Mouse (Mus musculus) retina, embryonic 14.5 days (tissue): Measurements from ENCODE around the gene Sema5b.

ENCODE experiments used
- DNase-seq: peaks from one replicate; pipeline ENCODE4 v3.0.0-alpha.2; 2015; ENCODE audit warnings: low spot score

Sema5b gene

DNA sequence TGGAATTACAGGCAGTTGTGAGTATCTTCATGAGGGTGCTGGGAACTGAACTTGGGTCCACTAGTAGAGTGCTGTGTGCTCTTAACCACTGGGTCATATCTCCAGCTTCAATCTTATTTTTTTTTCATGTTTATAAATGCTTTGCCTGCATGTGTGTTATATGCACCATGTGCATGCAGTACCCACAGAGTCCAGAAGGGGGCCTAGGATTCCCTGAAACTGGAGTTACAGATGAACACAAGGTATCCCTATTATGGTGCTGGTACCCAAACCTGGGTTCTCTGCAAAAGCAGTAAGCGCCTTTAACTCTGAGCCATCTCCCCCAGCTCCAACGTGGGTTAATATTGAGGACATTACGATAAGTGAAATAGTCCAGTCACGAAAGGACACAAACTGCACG, 52.5 kb downstream of the Sema5b start:
- no peak for DNase-seq

- DNase-seq = no peak
Observed at GRCm38 (mm10) chr16:35596241-35596640, 55.3 kb downstream of the Sema5b start.

GRCm38 (mm10) chr16:35596661-35597350, 55.9 kb downstream of the Sema5b start:
- DNase-seq = peak; percentile 71

- peak; percentile 31 for DNase-seq
Observed at GRCm38 (mm10) chr16:35597991-35598390, 57.0 kb downstream of the Sema5b start.

GRCm38 (mm10) chr16:35598802-35599201, 57.9 kb downstream of the Sema5b start:
- no peak for DNase-seq

GRCm38 (mm10) chr16:35600282-35600681, 59.3 kb downstream of the Sema5b start:
- DNase-seq = no peak

DNA sequence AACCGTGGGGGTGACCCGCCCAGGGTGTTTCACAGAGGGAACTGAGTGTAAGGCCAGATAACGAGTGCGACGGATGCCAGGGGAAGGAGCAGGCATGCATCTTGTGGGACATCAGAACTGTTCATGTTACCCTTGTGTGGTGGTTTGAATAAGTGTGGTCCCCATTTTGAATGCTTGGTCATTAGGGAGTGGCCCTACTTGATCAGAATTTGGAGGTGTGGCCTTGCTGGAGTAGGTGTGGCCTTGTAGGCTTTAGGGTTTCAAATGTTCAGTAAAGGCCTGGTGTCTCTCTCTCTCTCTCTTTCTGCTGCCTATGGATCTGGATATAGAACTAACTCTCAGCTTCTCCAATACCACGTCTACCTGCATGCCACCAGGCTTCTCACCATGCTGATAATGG, 60.5 kb downstream of the Sema5b start:
- DNase-seq = no peak

- no peak for DNase-seq
Observed at GRCm38 (mm10) chr16:35602529-35602928, 61.6 kb downstream of the Sema5b start.

- DNase-seq = no peak
Observed at GRCm38 (mm10) chr16:35603729-35604522, 63.0 kb downstream of the Sema5b start.

DNA sequence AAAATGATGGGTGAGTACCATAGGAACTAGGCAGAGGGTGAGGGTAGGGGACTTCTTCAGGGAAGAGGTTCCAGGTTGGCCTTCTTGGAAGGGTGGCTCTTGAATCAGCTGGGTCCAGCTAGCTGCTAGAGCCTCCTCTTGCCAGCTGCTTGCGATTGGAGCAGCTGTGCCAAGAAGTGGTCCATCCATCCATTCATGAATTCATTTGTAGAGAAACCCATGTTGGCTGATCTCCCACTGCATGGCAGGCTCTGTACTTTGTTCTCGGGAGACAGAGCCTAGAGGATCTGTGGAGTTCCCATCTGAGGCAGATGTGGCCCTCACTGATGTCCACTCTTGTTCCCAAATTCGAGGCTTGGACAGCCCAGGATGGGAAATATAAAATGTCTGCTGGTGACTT, 66.3 kb downstream of the Sema5b start:
- no peak for DNase-seq

- DNase-seq = no peak
Observed at GRCm38 (mm10) chr16:35608244-35608643, 67.3 kb downstream of the Sema5b start.

DNA sequence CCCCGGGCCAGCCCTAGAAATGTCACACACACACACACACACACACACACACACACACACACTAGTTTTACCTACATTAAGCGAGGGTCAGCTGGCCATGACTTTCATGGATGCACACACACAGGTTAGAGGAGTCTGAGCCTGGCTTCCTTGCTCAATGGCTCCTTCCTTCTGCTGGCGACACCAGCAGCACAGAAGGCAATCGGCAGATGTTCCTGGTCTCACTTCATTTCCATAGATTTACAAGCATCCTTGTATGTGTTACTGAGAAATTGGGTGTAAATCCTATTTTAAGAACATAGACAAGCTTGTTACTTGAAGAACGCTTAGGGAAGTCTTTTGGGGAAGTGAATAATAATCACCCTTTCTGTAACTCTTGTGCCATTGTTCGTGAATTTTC, 68.6 kb downstream of the Sema5b start:
- DNase-seq = no peak

GRCm38 (mm10) chr16:35613851-35614804, 73.2 kb downstream of the Sema5b start:
- DNase-seq = peak; percentile 45

DNA sequence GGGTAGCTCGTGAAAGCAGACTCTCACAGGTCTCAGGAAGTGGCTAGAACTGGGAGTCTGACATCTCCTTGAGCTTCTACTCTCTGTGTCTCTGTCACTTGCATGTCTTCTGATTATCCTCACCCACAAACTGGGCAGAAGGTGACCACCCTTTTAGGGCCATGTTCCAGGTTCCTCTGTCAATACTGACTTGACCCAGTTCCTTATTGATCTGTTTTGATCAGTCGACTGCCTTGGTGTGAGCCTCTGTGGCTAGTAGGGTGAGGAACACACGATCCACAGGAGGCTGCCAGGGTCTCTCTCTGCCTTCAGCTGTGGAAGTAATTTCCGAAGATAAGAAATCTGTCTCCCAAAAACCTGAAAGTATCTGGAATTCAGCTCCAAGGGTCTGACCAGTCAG, 76.8 kb downstream of the Sema5b start:
- no peak for DNase-seq

GRCm38 (mm10) chr16:35623026-35623425, 82.1 kb downstream of the Sema5b start:
- DNase-seq = no peak

DNA sequence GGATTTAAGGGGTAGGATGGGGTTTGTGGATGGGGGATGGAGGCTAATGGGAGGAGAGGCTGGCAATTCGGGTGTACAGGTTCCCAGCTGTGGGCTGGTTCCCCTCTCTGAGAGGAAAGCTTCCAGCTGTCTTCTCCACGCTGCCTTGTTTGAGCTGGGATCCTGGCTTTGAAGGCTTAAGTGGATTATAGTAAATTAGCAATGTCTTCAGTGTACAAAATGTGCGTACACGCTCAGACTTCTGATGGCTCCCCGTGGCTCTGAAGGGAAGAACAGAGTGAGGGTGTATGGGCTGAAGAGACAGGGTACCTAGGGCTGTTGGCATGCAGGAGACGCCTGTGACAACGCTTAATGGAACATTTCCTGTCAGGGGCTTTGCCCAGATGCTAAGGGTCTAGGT, 83.0 kb downstream of the Sema5b start:
- DNase-seq = no peak

- DNase-seq = no peak
Observed at GRCm38 (mm10) chr16:35624877-35625276, 83.9 kb downstream of the Sema5b start.

DNA sequence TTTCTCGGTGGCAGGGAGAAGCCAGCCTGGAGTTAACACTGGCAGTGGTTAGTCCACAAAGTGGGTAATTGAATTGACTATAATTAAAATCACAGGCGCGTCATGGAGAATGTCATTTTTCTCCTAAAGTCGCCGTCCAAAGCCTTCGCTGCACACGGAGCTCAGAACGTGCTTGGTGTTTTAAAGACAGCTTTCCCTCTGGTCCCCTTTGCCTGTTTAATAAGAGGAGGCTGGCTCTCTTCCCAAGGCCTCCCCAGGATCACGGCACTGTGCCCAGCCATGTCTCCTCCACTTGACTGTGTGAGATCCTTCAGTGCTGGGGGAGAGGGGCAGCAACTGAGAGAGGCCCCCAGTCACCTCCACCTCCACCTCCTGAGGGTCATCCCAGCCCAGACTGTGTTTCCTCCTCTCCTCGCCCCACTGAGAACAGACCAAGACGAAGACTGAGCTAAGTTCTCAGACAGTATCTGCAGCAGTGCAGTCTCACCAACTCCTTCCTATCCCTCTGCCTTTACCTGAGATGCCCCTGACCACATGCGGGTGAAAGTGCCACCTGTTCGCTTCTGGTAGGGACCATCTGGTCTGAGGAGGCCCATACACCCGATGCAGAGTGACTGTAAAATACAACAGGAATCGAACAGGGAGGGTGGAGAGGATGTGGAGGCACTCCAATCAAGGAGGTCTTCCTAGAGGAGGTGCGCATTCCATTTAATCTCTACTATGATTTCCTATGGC, 84.5 kb downstream of the Sema5b start:
- DNase-seq = no peak

DNA sequence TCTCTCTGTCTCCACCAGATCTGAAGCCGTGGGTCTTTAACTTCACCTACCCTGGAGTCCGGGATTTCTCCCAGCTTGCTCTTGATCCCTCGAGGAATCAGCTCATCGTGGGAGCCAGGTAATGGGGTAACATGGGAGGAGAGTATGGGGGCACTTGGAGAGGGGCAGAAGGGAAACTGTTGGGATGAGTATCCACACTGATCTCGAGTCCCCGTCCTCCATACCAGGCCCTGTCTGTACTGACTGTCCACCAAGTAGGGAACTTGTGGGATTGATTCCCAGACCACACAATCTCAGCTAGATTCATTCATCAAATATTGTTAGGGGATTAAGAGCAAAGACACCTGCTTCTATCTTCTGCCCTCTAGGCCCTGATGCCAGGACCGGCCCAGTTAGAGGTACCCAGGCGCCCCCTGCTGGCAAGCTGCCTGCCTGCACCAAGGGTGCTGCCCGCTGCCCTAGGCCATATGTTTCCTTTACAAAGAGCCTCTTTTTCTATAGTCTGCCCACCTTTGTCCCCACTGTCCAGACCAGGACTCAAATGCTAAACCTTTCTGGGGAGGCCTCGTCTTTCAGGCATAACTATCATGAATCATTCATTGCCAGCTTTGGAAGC, 87.2 kb downstream of the Sema5b start:
- peak; percentile 89 for DNase-seq

GRCm38 (mm10) chr16:35630470-35631183, 89.7 kb downstream of the Sema5b start:
- no peak for DNase-seq

DNA sequence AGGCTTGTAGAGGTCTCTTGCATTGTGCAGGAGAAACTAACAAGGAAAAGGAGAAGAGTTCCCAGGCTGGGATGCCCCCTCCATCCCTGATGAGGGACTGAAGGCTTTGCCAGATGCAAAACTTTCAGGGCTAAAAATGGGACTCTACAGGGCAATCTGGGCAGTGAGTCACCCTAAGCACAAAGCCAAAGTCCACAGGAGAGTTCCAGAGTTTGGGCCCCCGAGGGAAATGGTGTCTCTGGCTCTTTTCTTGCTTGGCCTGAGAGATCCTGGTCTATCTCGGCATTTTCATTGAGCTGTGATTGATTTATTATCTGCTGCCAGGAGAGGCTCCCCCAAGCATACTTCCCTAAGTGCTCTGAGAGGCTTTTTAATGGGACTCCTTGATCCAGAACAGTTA, 92.1 kb downstream of the Sema5b start:
- no peak for DNase-seq
